Mouse (Mus musculus) layer of hippocampus, postnatal 14 days (tissue): ENCODE measurements around the gene Camkv. TPM values are rescaled to one million over a fixed set of nuclear protein-coding genes. Genes with fewer than 3 reads are reported as not detected.

ENCODE experiments used
- DNase-seq, 2 experiments: peaks; one replicate each; pipeline ENCODE4 v3.0.0; 2021 to 2022; ENCODE audit warnings: low spot score in 2 of 2, mixed read lengths in 1 of 2
- total RNA-seq, 2 experiments: library from RNA; stranded (reverse); gene quantifications; 2 replicates each; pipeline ENCODE4 v1.2.3; 2021

Camkv gene
- total RNA-seq, 2 experiments from 2014 or later: 497 to 516 TPM

DNA sequence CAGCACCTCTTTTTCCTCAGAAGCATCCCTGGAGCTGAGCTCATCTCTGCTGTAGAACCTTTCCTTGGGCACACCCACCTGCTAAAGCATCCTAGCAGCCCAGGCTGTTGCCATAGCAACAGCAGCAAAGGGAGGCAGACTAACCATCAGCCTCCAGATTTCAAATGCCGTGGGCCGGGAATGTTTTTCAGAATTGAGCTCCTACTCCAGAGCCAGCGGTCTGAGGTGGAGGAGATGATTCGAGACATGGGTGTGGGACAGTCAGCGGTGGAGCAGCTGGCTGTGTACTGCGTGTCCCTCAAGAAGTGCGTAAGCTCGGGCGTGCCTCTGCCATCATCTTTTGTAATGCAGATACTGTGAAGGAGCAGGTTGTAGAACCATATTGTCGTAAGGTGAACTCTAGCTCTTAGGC lies 25.9 kb downstream of the Camkv start:
- peak; percentile 62 to 71 for DNase-seq

DNA sequence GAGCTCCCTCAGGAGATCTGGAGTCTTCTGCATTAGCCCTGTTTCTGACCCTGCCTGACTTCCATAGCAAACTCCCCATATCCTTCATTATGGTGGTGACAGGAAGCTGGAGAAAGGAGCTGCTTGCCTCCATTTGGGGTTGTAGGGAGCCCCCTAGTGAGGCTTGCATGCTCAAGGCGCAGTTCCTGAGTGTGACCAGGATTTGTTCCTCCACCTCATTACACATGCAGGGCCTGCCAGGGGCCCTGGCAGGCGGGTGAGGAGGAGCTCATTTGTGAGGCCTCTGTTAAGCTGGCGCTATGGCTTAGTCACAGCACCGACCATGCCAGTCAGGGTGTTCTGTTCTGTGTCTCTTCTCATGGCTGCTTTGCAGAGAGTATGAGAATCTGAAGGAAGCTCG lies 26.4 kb downstream of the Camkv start:
- peak; percentile 69 to 77 for DNase-seq

DNA sequence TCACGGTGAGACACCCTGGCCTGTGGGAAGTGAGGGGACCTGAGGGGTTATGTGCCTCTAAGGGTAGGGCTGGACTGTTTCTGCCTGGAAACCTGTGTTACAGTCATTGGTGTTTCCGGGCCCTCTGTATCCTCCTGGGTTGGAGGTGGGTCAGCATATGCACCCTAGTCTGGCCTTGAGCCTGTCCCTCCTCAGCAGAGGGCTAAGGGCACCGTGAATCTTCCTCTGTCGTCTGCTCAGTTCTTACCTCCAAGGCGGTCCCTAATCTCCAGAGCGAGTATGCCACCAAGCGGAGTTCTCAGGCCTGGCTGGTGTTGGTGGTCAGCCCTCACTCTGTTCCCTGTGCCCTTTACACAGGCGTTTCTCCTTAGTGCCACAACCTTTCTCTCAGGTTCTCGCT lies 27.4 kb downstream of the Camkv start:
- DNase-seq: no peak

DNA sequence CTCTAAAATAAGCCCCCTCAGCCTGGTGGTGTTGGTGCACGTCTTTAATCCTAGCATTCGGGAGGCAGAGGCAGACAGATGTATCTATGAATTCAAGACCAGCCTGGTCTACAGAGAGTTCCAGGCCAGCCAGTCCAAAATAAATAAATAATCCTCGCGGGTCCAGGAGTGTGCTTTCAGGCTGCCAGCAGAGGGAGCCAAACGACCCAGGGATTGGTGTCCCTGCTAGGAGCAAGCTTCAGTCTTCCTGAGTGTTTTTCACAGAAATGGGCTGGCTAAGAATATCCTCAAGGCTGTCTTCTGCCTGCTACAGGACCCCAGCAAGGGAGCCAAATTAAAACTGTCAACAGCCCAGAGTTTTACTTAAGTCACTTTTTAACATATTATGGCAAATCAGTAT lies 28.2 kb downstream of the Camkv start:
- DNase-seq: peak; percentile 63 to 81

DNA sequence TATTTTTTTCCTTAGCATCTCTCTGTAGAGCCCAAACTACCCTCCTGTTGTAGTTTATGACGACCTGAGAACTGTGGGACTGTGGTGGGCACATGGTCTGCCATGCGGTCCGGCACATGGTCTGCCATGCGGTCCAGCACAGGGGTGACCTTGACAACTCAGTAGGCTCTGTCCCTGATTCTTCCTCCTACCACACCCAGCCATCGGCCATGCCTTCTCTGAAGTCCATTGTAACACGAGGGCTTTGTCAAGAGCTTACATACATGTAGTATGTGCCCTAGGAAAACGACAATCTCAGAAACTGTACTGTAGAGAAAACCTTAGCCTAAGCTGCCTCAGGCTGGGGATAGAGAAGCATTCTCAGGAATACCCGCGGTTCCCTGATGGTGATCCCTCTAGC lies 29.2 kb downstream of the Camkv start:
- DNase-seq: no peak

DNA sequence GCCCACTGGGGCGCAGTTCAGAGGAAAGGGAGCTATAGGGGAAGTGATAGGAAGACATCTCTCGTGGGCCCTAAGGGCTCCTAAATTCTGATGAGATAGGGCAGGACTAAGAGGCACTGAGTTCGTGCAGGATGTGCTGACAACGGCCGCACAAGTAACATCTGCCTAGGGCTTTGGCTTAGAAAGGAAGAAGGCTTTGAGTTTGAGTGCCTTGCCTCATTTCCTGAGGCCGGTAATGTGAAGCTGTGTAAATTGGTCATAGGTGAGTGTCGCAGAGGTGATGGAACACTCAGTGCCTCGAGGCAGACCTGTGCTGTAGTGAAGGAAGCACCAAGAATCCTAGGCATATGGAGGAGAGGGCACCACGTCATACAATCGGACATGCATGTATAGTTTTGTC lies 31.2 kb downstream of the Camkv start:
- DNase-seq: no peak

DNA sequence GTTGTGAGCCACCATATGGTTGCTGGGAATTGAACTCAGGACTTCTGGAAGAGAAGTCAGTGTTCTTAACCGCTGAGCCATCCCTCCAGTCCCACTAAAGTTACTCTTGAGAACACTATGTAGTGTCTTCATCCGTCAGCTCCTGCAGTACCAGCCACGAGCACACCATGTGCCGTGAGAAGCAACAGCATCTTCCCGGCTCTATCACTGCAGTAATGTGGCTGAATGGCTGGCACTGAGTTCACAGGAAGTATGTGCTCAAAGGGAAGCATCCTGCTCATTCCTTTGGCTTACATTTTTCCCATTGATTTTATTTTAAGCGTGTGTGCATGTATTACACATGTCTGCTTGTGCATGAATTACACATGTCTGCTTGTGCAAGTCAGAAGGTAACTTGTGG lies 32.0 kb downstream of the Camkv start:
- no peak for DNase-seq

DNA sequence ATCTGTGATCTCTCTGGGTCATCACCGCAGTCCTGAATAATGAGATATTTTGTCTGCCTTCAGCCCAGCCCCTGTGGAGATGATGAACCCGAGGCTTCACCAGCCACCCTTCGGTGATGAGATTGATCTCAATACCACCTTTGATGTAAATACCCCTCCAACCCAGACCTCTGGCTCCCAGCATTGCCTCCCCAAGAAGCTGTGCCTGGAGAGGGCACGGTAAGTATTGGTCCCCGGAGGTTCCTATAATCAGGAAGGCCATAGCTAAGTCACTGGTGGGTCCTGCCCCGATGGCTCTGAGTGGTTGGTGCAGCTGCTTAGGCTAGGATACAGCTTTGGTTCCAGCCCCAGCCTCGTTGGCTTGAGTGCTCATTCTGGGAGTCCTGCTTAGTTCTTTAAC lies 33.1 kb downstream of the Camkv start:
- DNase-seq: no peak

DNA sequence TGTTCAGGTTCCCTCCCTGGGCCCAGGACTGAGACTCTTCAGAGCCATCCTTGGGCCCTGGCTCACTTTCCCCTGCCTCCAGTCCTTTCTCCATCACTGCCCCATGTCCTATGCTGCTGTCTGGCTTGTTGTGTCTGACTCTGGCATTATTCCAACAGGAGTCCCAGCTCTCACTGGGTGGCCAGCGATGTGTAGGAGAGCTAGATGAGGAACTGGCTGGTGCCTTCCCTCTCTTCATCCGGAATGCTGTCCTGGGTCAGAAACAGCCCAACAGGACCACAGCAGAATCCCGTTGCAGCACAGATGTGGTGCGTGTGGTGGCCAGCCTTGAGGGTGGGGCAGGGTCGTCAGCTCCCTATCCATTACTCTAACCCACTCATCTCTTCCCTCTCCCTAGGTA lies 34.8 kb downstream of the Camkv start:
- DNase-seq: no peak

DNA sequence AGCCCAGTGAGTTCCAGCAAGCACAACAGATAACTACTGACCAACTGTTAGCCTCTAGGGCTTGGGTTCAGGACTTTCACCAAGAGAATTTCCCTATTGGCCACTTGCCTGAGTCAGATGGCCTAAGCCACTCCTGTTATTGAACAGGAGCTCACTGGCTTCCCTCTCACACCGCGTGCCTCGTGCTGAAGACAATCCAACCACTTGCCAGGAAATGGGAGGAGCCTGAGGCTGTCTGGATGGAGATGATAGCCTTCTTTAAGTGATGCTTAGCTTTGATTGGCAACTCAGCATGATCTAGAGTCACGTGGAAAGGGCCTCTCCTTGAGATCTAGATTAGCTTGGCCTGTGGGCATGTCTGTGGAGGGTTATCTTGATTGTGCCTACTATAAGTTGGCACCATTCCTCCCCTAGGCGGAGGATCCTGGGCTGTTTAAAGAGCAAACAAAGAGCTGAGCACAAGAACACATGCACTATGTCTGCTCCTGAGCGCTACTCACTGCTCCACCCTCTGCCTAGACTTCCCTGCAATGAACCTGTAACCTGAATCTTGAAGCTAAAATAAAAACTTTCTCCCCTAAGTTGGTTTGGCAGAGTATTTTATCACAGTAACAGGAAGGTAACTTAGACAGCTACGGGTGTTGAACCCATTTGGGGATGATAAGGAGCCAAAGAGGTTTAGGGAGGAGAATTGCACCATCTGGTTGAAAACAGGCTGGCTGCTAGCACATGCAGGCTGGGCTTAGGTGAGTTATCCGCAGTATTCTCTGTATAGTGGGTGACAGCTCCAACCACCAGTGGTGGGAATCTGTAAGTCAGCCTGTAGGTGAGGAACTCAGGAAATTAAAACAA lies 36.4 kb downstream of the Camkv start:
- DNase-seq: no peak

DNA sequence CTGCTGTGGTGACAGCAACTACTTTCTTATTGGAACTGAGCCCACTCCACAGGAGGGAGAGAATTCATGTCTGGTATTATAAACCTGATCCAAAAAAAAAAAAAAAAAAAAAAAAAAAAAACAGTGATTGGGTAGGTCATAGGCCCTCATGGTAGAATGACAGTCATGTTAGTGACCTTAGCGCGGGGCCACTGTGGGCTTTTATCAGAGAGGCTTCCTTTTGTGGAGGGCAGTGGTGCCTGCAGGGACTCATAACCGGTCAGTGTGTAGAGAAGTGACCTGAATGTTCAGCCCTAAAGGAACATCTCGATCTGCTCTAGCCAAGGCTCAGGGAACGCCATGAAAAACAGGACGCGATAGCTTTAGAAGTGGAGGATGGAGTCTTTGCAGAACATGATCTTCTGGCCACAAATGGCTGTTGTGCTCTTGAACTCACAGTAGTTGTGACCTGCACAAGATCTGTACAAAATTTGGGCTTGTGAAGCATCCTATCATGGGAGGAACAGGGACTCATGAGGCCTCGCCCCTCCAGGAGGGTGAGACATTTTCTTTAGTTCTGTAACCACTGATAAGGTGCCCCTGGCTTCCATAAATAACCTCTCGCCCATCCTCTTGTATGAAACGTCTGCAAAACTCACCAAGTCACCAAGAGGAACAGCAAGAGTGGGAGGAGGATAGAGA lies 39.2 kb downstream of the Camkv start:
- DNase-seq: no peak

DNA sequence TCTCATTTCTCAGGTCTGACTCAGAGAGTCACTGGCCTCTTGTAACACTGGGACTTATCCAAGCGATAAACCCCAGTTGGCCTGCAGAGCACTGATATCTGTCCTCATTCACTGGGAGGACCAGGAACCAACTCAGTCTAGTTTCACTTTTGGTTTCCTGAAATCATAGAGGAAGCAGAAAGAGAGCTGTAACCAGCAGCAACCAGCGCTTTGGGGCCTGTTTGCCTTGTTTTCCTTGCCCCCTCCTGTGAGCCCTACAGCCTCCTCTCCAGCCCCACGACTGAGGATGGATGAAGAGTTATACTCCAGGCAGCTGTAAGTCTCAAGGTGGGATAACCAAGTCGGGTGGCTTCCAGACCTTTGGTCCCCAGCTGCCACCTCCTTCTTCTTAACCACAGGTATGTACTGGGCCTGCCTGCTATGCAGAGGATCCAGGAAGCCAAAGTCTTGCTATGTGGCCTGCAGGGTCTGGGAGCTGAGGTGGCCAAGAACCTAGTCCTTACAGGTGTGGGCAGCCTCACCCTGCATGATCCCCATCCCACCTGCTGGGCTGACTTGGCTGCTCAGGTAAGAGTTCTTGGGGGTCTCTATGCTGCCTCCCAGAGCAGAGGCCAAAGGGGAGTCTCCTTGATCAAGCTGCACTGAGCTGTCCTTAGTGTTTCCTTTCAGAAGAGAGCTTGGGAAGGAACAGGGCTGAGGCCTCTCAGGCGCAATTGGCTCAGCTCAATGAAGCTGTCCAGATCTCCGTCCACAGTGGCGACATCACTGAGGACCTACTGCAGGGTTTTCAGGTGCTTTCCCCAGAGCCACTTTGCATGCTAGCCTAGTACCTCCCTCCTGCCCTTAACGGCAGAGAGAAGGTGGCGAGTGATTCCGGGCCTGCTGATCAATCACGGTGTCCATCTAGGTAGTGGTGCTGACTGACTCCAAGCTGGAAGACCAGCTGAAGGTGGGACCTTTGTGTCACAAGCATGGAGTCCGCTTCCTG lies 40.2 kb downstream of the Camkv start, which contains the start of gene Uba7:
Gene Uba7, plus strand, starts transcription at position 107 of the 988 bp plus-strand sequence.
- no peak for DNase-seq

DNA sequence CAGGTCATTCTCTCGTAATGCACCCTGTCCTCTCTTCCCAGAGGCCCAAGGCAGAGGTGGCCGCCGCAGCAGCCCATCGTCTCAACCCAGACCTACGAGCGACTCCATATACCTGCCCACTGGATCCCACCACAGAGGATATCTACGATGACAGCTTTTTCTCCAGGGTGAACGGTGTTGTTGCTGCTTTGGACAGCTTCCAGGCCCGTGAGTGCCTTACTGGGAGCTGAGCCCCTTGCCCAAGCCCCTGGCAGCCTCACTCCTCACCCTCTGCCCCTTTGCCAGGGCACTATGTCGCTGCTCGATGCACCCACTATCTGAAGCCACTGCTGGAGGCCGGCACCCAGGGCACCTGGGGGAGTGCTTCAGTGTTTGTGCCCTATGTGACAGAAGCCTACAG lies 43.3 kb downstream of the Camkv start:
- no peak for DNase-seq

DNA sequence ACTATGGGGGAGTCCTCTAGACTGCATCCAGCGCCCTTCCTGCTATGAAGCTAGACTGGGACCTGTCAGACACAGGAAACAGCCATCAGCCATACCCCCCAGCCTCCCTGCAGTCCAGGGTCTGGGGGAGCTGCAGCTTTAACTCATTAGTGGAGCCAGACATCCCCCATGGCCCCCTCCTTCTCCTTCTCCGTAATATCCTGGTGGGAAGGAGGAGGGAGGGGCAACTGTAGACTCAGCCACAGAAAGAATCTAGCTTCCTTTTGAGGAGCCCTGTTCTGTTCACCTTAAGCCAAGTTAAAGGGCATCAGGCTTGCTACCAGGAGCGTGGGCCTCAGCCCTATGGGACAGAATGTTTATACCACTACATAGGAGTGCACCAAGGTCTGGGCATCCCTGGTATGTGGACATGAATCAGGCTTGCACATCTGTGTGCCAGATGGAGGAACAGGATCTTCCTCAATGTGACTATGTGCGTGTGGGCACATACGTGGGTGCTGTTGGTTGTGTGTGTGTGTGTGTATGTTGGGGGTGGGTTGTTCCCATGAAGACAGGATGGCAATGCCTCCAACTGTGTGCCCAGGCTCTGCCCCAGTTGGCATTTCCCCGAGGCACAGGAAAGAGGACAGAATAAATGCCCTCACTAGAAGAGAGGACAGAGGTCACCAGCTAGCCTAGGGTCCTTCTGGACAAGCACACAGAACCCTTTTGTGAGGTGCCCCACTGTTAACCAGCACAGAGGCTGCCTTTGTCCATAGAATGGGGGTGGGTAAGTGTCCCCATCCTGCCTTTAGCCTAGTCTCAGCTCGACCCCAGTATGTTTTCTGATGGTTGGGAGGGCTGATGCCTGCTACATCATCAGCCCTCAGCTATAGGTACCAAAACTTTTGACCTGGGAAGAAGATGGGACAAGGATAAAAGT lies 46.5 kb downstream of the Camkv start:
- peak in 1 of 2 experiments; percentile 62 for DNase-seq

DNA sequence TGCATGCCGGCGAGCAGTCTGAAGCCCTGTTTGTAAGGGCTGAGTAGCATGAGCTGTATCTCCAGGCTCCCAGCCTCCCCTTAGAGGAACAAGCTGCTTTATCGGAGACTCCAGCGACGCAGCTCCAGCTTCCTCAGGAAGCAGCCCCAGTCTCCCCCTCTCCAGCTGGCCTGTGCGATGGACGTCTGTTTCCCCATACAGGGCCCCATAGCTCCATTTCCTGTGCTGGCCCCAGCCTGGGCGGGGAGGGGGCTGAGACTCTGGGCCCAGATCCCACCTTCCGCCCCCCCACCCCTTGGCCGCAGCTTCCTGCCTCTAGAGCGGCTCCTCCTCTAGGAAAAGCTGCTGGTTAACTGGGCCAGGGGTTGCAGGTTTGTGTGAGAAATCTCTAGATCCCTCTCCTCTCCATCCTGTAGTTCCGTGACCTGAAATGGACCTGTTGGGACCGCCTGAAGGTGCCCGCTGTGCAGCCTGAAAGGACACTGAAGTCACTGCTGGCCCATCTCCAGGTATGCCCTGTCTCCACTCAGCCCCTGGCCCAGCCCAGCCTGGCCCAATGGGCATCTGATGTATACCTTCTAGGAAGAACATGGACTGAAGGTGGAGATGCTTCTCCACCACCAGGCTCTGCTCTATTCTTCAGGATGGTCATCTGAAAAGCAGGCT lies 47.3 kb downstream of the Camkv start, which contains the start of gene Gm20661:
Gene Gm20661, plus strand, starts transcription at position 378 of the 666 bp plus-strand sequence.
- peak; percentile 63 to 77 for DNase-seq

DNA sequence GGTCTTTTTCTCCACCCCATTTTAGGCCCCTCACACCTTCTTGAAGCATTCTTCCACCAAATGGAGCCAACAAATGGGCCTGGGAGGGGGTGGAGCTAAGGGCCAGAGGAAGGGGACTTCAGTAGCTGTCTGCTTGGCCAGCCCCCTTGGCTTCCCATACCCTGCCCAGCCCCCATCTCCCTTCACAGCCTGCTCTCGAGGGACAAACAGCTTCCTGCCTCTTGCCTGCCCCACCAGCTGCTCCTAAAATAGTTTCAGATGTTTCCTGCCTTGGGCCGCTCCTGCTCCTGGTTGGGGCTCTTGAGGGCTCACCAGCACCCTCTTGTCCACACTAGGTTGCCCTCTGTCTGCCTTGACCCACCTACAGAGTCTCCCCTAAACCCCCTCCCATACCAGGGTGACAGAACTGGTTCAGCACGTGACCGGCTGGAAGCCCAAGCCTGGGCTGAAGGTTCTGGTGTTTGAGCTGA lies 48.0 kb downstream of the Camkv start:
- DNase-seq: peak; percentile 31 to 61

DNA sequence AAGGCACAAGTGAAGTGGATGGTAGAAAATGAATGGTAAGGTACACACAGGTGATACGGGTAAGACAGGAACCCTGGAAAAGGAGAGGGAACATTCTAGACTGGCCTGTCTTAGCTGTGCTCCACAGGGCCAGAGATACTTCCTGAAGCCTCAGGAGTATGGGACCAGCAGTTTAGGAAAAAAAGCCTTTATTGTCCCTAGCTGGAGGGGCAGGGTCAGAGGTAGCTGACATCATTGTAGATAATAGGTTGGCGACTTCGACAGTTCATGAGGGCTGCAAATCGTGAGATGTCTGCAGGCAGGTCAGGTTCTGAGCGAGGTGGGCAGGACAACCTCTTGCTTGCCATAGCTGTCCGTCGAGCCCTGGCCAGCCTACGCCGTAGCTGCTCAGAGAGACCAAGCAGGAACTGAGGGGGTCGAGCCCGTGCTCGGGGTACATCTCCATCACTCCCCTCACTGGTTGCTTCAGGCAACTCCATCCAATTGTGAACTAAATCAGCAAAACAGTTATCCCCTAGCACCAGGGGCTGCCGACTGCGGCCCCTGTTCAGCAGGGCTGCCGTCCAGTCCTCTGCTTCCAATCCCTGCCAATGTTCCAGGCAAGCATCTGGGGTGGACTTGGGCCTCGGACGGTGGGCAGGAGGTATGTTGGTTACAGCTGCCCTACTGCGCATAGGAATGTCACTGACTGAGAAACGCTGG lies 48.7 kb downstream of the Camkv start:
- DNase-seq: no peak

DNA sequence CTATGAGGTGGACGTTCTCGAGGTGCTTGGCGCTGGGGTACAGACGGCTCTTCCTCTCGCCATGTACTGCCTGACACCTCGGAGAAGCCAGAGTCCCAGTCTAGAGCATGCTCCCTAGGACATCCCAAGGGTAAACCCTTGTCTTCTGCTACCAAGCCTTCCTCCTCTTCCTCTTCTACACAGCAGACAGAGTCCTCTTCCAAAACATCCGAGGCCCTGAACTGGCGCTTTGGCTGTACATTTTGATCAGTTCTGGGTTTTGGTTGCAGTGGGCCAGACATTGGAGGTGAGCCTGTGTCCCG lies 49.2 kb downstream of the Camkv start:
- no peak for DNase-seq
